ENCODE assay signal across 8 mouse cellular contexts in genomic region chr14:31131272-31131821, GRCm38 (mm10). TPM values are rescaled to one million over a fixed set of nuclear protein-coding genes. Genes with fewer than 3 reads are reported as not detected.
DNase-seq lines count a peak whose midpoint lies in the region; ATAC-seq and TF ChIP-seq lines count a peak whose summit lies in the region.

No protein-coding gene starts in this region.

- peak in 1 of 2 experiments; percentile 24 for DNase-seq in heart, adult 2 months
- no peak for DNase-seq in heart, postnatal 25 days (ENCODE audit: low spot score)
- peak; percentile 25 for DNase-seq in Muller cell, postnatal 12 days (ENCODE audit: inconsistent ontology term)
- DNase-seq in frontal cortex, adult 2 months (ENCODE audit: extremely low spot score in 1 of 2, low spot score in 1 of 2), result no peak

- H3K4me1 ChIP-seq in heart, adult 2 months (ENCODE audit: control insufficient read depth, insufficient read depth, low read length), result peaks cover 3% of the 10 kb centered on the region
- peaks cover 53% of the 10 kb centered on the region for H3K4me1 ChIP-seq in heart, embryonic 12.5 days (replicated peaks)
- H3K4me1 ChIP-seq in limb, embryonic 13.5 days, result peaks cover 58% of the 10 kb centered on the region
- peaks cover 59% of the 10 kb centered on the region for H3K4me1 ChIP-seq in neural tube, embryonic 13.5 days (replicated peaks)

- H3K27me3 ChIP-seq in heart, adult 2 months (ENCODE audit: control insufficient read depth, insufficient read depth, low read length), result no peaks in the 10 kb centered on the region
- H3K27me3 ChIP-seq in heart, embryonic 12.5 days (replicated peaks), result no peaks in the 10 kb centered on the region
- no peaks in the 10 kb centered on the region for H3K27me3 ChIP-seq in limb, embryonic 13.5 days
- H3K27me3 ChIP-seq in neural tube, embryonic 13.5 days, result no peaks in the 10 kb centered on the region

- H3K4me3 ChIP-seq in heart, adult 2 months, result peak overlapping the region; percentile 55
- H3K4me3 ChIP-seq in heart, embryonic 12.5 days, result peak overlapping the region; percentile 90
- H3K4me3 ChIP-seq in limb, embryonic 13.5 days, result peak overlapping the region; percentile 91
- H3K4me3 ChIP-seq in neural tube, embryonic 13.5 days, result peak overlapping the region; percentile 89

- 4% methylated on average over 43 of the region's 43 CpGs for WGBS in heart, adult 2 months
- under 1% methylated on average over 43 of the region's 43 CpGs for WGBS in heart, embryonic 12.5 days
- WGBS in limb, embryonic 13.5 days, result under 1% methylated on average over 43 of the region's 43 CpGs
- WGBS in neural tube, embryonic 13.5 days, result under 1% methylated on average over 43 of the region's 43 CpGs

- peak overlapping the region; percentile 68 for H3K9ac ChIP-seq in heart, adult 2 months (ENCODE audit: low read depth, low read length)
- H3K9ac ChIP-seq in heart, embryonic 12.5 days, result peak overlapping the region; percentile 93
- H3K9ac ChIP-seq in limb, embryonic 13.5 days, result peak overlapping the region; percentile 96
- peak overlapping the region; percentile 91 for H3K9ac ChIP-seq in neural tube, embryonic 13.5 days

- TF ChIP-seq CTCF in heart, adult 2 months (IDR thresholded peaks at IDR 0.05), result no peak

- TF ChIP-seq EP300 in heart, adult 2 months (IDR thresholded peaks at IDR 0.05; ENCODE audit: insufficient read depth, low read depth, low read length), result no peak

- H3K9me3 ChIP-seq in heart, embryonic 12.5 days (replicated peaks), result no peaks in the 10 kb centered on the region
- H3K9me3 ChIP-seq in limb, embryonic 13.5 days, result no peaks in the 10 kb centered on the region
- no peaks in the 10 kb centered on the region for H3K9me3 ChIP-seq in neural tube, embryonic 13.5 days

- peak overlapping the region; percentile 84 for H3K4me2 ChIP-seq in heart, embryonic 12.5 days
- peak overlapping the region; percentile 96 for H3K4me2 ChIP-seq in limb, embryonic 13.5 days (replicated peaks)
- H3K4me2 ChIP-seq in neural tube, embryonic 13.5 days, result peak overlapping the region; percentile 76

- H3K36me3 ChIP-seq in heart, adult 2 months (ENCODE audit: control insufficient read depth, insufficient read depth, low read length), result peaks cover 2% of the 10 kb centered on the region; the same call in 1 of the 2 replicates
- peaks cover 23% of the 10 kb centered on the region for H3K36me3 ChIP-seq in heart, embryonic 12.5 days
- peaks cover 24% of the 10 kb centered on the region for H3K36me3 ChIP-seq in limb, embryonic 13.5 days
- peaks cover 19% of the 10 kb centered on the region for H3K36me3 ChIP-seq in neural tube, embryonic 13.5 days

- no peak overlapping the region; the same call in 1 of the 2 replicates for H3K27ac ChIP-seq in heart, adult 2 months
- peak overlapping the region; percentile 83 for H3K27ac ChIP-seq in heart, embryonic 12.5 days (ENCODE audit: poor library complexity, severe bottlenecking)
- peak overlapping the region; percentile 92 for H3K27ac ChIP-seq in limb, embryonic 13.5 days
- peak overlapping the region; percentile 91 for H3K27ac ChIP-seq in neural tube, embryonic 13.5 days (replicated peaks)

- 0 out of 2 replicates have a peak, but pooled peaks have one; percentile 1 for ATAC-seq in heart, embryonic 12.5 days (ENCODE audit: insufficient number of reproducible peaks, low FRiP score)
- ATAC-seq in limb, embryonic 13.5 days (ENCODE audit: low FRiP score, low read depth), result 0 out of 2 replicates have a peak, but pooled peaks have one; percentile 2
- ATAC-seq in neural tube, embryonic 13.5 days (ENCODE audit: low read depth), result peak; percentile 16
- no peak for ATAC-seq in inflammation-experienced regulatory T-cells, adult 6 months

- intact Hi-C loops in heart, adult 2 months (cut with DNase I), result loop anchor here (5.0 kb wide), 1 partner anchor 121 kb away; the partner anchor contains the start of genes Bap1 and Phf7
- intact Hi-C loops in heart, postnatal 25 days (cut with DNase I), result loop anchor here (5.0 kb wide), 1 partner anchor 116 kb away; no protein-coding TSS in a partner anchor

- no peak for TF ChIP-seq POLR2A in heart, adult 2 months (IDR thresholded peaks at IDR 0.05; ENCODE audit: insufficient read depth, low read depth, low read length)

- no peaks in the 10 kb centered on the region for H3K79me2 ChIP-seq in heart, adult 2 months (replicated peaks; ENCODE audit: control insufficient read depth, insufficient read depth, low read length)

RNA-seq across cellular contexts. Expression of gene Nt5dc2, which starts 0.5 kb away (rescaled TPM):
- total RNA-seq in heart, adult 2 months (2021), result 10 to 100 TPM; 18.7 to 21.8 TPM
- 52.5 and 82.7 TPM in 2 replicates for polyA plus RNA-seq in heart, adult 2 months (2012; rRNA removed)
- 10 to 100 TPM; 18.2 to 22.6 TPM for total RNA-seq in heart, postnatal 25 days (2021)
- polyA plus RNA-seq in heart, embryonic 12.5 days (2016; fragmentation: Nextera tagmentation; extraction: Ambion mirVana), result 343 and 346 TPM in 2 replicates
- 341 and 354 TPM in 2 replicates for polyA plus RNA-seq in limb, embryonic 13.5 days (2015; fragmentation: Nextera tagmentation; extraction: Ambion mirVana)
- 276 and 293 TPM in 2 replicates for polyA plus RNA-seq in neural tube, embryonic 13.5 days (2015; fragmentation: Nextera tagmentation; extraction: Ambion mirVana)
- not detected for polyA plus RNA-seq in inflammation-experienced regulatory T-cells, adult 6 months (2017; shearing (Covaris generic))
- polyA plus RNA-seq in frontal cortex, adult 2 months (2012; rRNA removed), result 20.2 and 21.4 TPM in 2 replicates

RNA-seq across cellular contexts. Expression of gene Smim4, which starts 2.6 kb away (rescaled TPM):
- 10 to 100 TPM; 61.1 to 81.3 TPM for total RNA-seq in heart, adult 2 months (2021)
- 57.5 and 81.7 TPM in 2 replicates for polyA plus RNA-seq in heart, adult 2 months (2012; rRNA removed)
- 10 to 100 TPM; 60.2 to 61.0 TPM for total RNA-seq in heart, postnatal 25 days (2021)
- 62.6 and 68.6 TPM in 2 replicates for polyA plus RNA-seq in heart, embryonic 12.5 days (2016; fragmentation: Nextera tagmentation; extraction: Ambion mirVana)
- polyA plus RNA-seq in limb, embryonic 13.5 days (2015; fragmentation: Nextera tagmentation; extraction: Ambion mirVana), result 68.5 and 70.1 TPM in 2 replicates
- polyA plus RNA-seq in neural tube, embryonic 13.5 days (2015; fragmentation: Nextera tagmentation; extraction: Ambion mirVana), result 66.5 and 89.9 TPM in 2 replicates
- polyA plus RNA-seq in inflammation-experienced regulatory T-cells, adult 6 months (2017; shearing (Covaris generic)), result 10 to 100 TPM; 48.6 to 86.1 (median 85.5) TPM
- 25.7 and 29.9 TPM in 2 replicates for polyA plus RNA-seq in frontal cortex, adult 2 months (2012; rRNA removed)

RNA-seq across cellular contexts. Expression of gene Stab1, which starts 37.1 kb away (rescaled TPM):
- total RNA-seq in heart, adult 2 months (2021), result 10 to 100 TPM; 64.2 to 65.0 TPM
- polyA plus RNA-seq in heart, adult 2 months (2012; rRNA removed), result 77.0 and 90.8 TPM in 2 replicates
- total RNA-seq in heart, postnatal 25 days (2021), result 10 to 100 TPM; 76.4 to 76.8 TPM
- 48.3 and 56.7 TPM in 2 replicates for polyA plus RNA-seq in heart, embryonic 12.5 days (2016; fragmentation: Nextera tagmentation; extraction: Ambion mirVana)
- polyA plus RNA-seq in limb, embryonic 13.5 days (2015; fragmentation: Nextera tagmentation; extraction: Ambion mirVana), result 26.2 and 29.4 TPM in 2 replicates
- polyA plus RNA-seq in neural tube, embryonic 13.5 days (2015; fragmentation: Nextera tagmentation; extraction: Ambion mirVana), result 18.0 and 26.0 TPM in 2 replicates
- polyA plus RNA-seq in inflammation-experienced regulatory T-cells, adult 6 months (2017; shearing (Covaris generic)), result 1 to 10 TPM; 1.9 to 4.1 (median 2.8) TPM
- polyA plus RNA-seq in frontal cortex, adult 2 months (2012; rRNA removed), result 15.5 and 19.1 TPM in 2 replicates

Comparison
In these comparisons a context has a peak if more than half of its experiments do, and no peak if none do; other contexts are left out.
1. RNA of gene Nt5dc2, which starts 0.5 kb away (polyA plus RNA-seq): 343 to 346 TPM in heart, embryonic 12.5 days, 341 to 354 TPM in limb, embryonic 13.5 days, 276 to 293 TPM in neural tube, embryonic 13.5 days, 52.5 to 82.7 TPM in heart, adult 2 months and 20.2 to 21.4 TPM in frontal cortex, adult 2 months; not detected in inflammation-experienced regulatory T-cells, adult 6 months; every median in the first group is over 10 times any median in the second.
2. Peak in every context shown above with its lines, with median percentiles within 50 percentile points of each other: H3K4me3 ChIP-seq, H3K9ac ChIP-seq and H3K4me2 ChIP-seq.